Mouse (Mus musculus) midbrain, embryonic 12.5 days (tissue): ENCODE measurements at regions not wholly inside any gene's neighbourhood (a gene's known extent, or its start where the extent isn't known, plus 50 kb on each side); places are given as distances from the start of the nearest gene placed in this dataset.

ENCODE experiments used
- ATAC-seq: fragments of 200-750 bp; cut with Nextera tagmentation; 2 replicates; pipeline ENCODE4 v1.8.0; 2017; ENCODE audit warnings: low read depth, moderate TSS enrichment, moderate library complexity; ENCODE audit not compliant: low FRiP score
- H3K27ac ChIP-seq: fragments of 300-500 bp; sonication (generic); replicated peaks from 2 replicates; pipeline ENCODE4 v1.5.1; 2016; ENCODE audit warnings: mild to moderate bottlenecking
- H3K27me3 ChIP-seq: fragments of 300-500 bp; sonication (generic); 2 replicates; pipeline ENCODE4 v1.6.1; 2016; ENCODE audit warnings: mild to moderate bottlenecking
- H3K36me3 ChIP-seq: fragments of 300-500 bp; sonication (generic); 2 replicates; pipeline ENCODE4 v1.6.1; 2016
- H3K4me1 ChIP-seq: fragments of 300-500 bp; sonication (generic); 2 replicates; pipeline ENCODE4 v1.6.1; 2016
- H3K4me2 ChIP-seq: fragments of 300-500 bp; sonication (generic); replicated peaks from 2 replicates; pipeline ENCODE4 v1.6.1; 2016; ENCODE audit warnings: mild to moderate bottlenecking, moderate library complexity
- H3K4me3 ChIP-seq: fragments of 300-500 bp; sonication (generic); 2 replicates; pipeline ENCODE4 v1.5.1; 2016; ENCODE audit warnings: mild to moderate bottlenecking
- H3K9ac ChIP-seq: fragments of 300-500 bp; sonication (generic); replicated peaks from 2 replicates; pipeline ENCODE4 v1.6.1; 2016; ENCODE audit warnings: mild to moderate bottlenecking, moderate library complexity
- H3K9me3 ChIP-seq: fragments of 300-500 bp; sonication (generic); 2 replicates; pipeline ENCODE4 v1.6.1; 2016; ENCODE audit warnings: mild to moderate bottlenecking
- WGBS: fragments of 180-500 bp; shearing (Covaris S2); methylation state at CpG from one replicate; pipeline ENCODE4 v1.1.7; 2016; 5-methylcytosine and 5-hydroxymethylcytosine counted together

DNA sequence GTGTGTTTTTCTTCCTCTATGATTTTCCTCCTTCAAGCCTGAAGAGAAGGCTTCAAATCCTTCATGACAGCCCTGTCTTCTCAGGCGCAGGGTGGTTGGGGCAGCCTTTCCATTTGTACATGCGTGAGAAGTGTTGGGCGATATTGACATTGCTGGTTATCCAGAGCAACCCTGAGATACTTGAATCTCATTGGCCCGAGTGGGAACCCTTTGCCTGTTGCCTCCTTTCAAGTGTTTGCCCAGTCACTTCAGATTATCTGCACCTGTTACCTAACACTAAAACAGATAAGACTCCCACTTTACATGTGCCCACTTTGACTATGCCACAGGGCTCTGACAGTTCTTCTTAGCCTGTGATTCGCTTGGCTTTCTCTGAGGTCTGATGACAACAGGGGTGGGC is 258.3 kb downstream of the Sox2 start:
- ATAC-seq, result no peak
- H3K4me2 ChIP-seq, result no peak overlapping the region

DNA sequence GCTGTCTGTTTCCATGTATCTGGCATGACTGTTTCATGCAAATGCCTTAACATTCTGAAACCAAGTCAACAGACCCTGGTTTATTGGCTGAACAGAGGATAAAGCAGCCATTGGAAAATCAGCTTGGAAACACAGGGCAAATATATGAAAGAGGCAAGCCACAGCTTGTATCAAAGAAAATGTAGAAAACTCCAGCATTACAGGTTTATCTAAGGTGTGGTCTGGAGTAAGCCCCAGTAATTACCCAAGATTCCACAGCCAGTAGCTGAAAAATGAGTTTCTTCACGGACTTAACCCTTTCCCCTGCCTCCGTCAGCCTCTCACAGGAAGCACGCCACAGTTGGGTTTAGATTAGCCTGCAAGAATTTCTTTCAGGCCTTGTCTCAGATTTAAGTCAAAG is 259.1 kb downstream of the Sox2 start:
- WGBS, result 89% methylated on average over 3 of the region's 3 CpGs
- Histone ChIP-seq H3K27me3 (no peaks in the 10 kb centered on the region), H3K36me3 (no peaks in the 10 kb centered on the region), H3K4me3 (no peak overlapping the region), H3K9me3 (no peaks in the 10 kb centered on the region), H3K4me2 (no peak overlapping the region), H3K27ac (no peak overlapping the region), H3K4me1 (no peaks in the 10 kb centered on the region), H3K9ac (no peak overlapping the region)
- no peak for ATAC-seq

More for the DNA sequence above, 258.3 kb downstream of the Sox2 start:
- no peak overlapping the region for H3K9ac ChIP-seq
- H3K4me1 ChIP-seq, result no peaks in the 10 kb centered on the region
- H3K36me3 ChIP-seq, result no peaks in the 10 kb centered on the region
- H3K9me3 ChIP-seq, result no peaks in the 10 kb centered on the region
- 86% methylated on average over 5 of the region's 5 CpGs for WGBS
- no peak overlapping the region for H3K4me3 ChIP-seq
- H3K27ac ChIP-seq, result no peak overlapping the region
- H3K27me3 ChIP-seq, result no peaks in the 10 kb centered on the region

DNA sequence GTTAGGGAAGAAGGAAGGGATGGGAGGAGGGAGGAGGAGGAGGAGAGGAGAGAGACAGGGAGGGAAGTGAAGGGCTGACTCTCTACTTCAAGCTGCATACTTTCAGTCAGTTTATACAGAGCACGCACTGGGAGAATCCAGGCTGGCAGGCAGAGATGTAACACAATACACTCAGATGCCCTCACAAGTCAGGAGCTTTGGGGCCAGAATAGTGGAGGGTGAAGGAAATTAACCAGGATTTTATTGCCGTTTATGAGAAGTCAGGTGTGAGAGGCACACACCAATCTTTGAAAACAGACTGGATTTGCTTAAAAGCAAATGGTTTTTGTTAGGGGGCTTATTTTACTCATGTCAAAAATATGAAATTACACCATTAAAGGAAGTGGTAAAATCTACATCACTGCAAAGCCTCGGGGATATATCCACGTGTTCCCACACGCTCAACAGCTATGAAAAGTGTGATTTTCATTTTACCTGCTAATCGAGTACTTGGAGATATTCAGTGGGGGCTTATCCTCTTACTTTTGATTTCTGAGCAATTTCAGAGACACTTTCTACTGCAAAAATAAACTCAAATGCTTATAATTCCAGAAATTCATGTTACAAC is 268.2 kb downstream of the Sox2 start:
- H3K4me3 ChIP-seq, result no peak overlapping the region
- 58% methylated on average over 6 of the region's 6 CpGs for WGBS
- no peak overlapping the region for H3K27ac ChIP-seq
- H3K9ac ChIP-seq, result no peak overlapping the region
- no peak for ATAC-seq
- H3K4me1 ChIP-seq, result peaks cover 6% of the 10 kb centered on the region; the same call in 1 of the 2 replicates
- H3K4me2 ChIP-seq, result no peak overlapping the region
- no peaks in the 10 kb centered on the region for H3K9me3 ChIP-seq
- H3K36me3 ChIP-seq, result no peaks in the 10 kb centered on the region
- H3K27me3 ChIP-seq, result no peaks in the 10 kb centered on the region

- no peaks in the 10 kb centered on the region for H3K36me3 ChIP-seq
- WGBS, result 76% methylated on average over 5 of the region's 5 CpGs
- no peaks in the 10 kb centered on the region for H3K9me3 ChIP-seq
- H3K4me3 ChIP-seq, result no peak overlapping the region
- H3K9ac ChIP-seq, result no peak overlapping the region
- no peak overlapping the region for H3K4me2 ChIP-seq
- no peaks in the 10 kb centered on the region for H3K27me3 ChIP-seq
- no peak for ATAC-seq
- H3K27ac ChIP-seq, result no peak overlapping the region
- H3K4me1 ChIP-seq, result peaks cover 6% of the 10 kb centered on the region; the same call in 1 of the 2 replicates
These were observed 270.3 kb downstream of the Sox2 start for GRCm38 (mm10) chr3:34920497-34920896.

- Histone ChIP-seq H3K4me2 (no peak overlapping the region), H3K4me3 (no peak overlapping the region), H3K36me3 (no peaks in the 10 kb centered on the region), H3K4me1 (peaks cover 6% of the 10 kb centered on the region), H3K27me3 (no peaks in the 10 kb centered on the region), H3K27ac (peak overlapping the region; percentile 60), H3K9me3 (no peaks in the 10 kb centered on the region), H3K9ac (no peak overlapping the region)
- ATAC-seq, result peak; percentile 82
- WGBS, result 28% methylated on average over 3 of the region's 3 CpGs
These were observed 299.7 kb downstream of the Sox2 start for GRCm38 (mm10) chr3:34949867-34950266.

- peak; percentile 27; the same call in 1 of the 2 replicates for ATAC-seq
- WGBS, result 47% methylated on average over 4 of the region's 4 CpGs
- no peak overlapping the region for H3K27ac ChIP-seq
These were observed 306.0 kb downstream of the Sox2 start for GRCm38 (mm10) chr3:34956183-34956582.

DNA sequence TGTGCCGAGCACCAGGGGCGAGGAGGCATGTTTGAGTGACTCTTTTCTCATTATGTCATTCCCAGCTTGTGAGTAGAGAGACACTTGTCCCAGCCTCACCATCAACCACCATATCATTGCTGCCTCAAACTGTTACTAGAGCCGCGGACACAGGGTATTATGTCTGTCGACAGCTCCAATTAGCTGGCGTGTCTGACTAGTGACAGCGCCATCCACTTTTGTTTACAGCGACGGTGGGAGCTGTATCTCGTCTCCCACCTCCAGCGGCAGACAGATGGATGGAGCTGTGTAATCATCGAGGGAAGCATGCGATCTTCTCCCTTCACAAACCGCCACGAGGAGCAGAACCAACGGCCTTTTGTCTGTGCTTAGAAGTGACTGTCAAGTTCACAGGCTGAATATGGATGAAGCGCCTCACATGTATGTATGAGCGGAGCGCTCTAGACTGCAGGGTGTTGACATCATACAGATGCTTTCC is 308.9 kb downstream of the Sox2 start:
- no peaks in the 10 kb centered on the region for H3K27me3 ChIP-seq
- no peaks in the 10 kb centered on the region for H3K9me3 ChIP-seq
- H3K4me2 ChIP-seq, result peak overlapping the region; percentile 24
- ATAC-seq, result peak; percentile 83
- no peak overlapping the region for H3K27ac ChIP-seq
- H3K9ac ChIP-seq, result no peak overlapping the region
- H3K36me3 ChIP-seq, result no peaks in the 10 kb centered on the region
- peaks cover 13% of the 10 kb centered on the region; the same call in 1 of the 2 replicates for H3K4me1 ChIP-seq
- no peak overlapping the region for H3K4me3 ChIP-seq
- 62% methylated on average over 19 of the region's 19 CpGs for WGBS

More at GRCm38 (mm10) chr3:34956183-34956582, 306.0 kb downstream of the Sox2 start:
- H3K9ac ChIP-seq, result no peak overlapping the region
- no peak overlapping the region for H3K4me3 ChIP-seq
- H3K27me3 ChIP-seq, result no peaks in the 10 kb centered on the region
- H3K4me1 ChIP-seq, result peaks cover 7% of the 10 kb centered on the region; the same call in 1 of the 2 replicates
- no peaks in the 10 kb centered on the region for H3K36me3 ChIP-seq
- H3K4me2 ChIP-seq, result no peak overlapping the region
- H3K9me3 ChIP-seq, result no peaks in the 10 kb centered on the region

DNA sequence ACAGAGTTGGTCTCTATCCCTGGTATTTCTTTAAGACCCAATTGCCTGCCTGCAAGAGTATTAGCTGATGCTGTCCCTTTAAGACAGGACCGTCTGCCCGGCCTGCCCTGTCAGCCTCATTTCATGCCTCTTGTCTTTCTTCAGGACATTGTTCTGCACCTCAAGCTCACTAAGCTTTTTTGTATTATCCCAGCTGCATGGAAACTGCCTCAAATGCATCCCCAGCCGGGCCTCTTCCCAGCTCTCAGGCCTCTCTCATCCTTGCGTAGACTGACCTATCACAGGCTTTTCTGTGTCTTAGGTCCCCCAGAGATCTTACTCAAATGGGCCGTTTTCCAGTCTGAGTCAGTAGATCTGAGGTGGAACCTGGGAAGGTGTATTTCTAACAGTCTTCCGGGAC is 316.2 kb downstream of the Sox2 start:
- H3K9ac ChIP-seq, result no peak overlapping the region
- peaks cover 23% of the 10 kb centered on the region for H3K4me1 ChIP-seq
- H3K4me3 ChIP-seq, result no peak overlapping the region
- no peaks in the 10 kb centered on the region for H3K36me3 ChIP-seq
- H3K9me3 ChIP-seq, result no peaks in the 10 kb centered on the region
- H3K4me2 ChIP-seq, result peak overlapping the region; percentile 28
- H3K27ac ChIP-seq, result peak overlapping the region; percentile 80
- 13% methylated on average over 6 of the region's 6 CpGs for WGBS
- no peaks in the 10 kb centered on the region for H3K27me3 ChIP-seq
- peak; percentile 88 for ATAC-seq

DNA sequence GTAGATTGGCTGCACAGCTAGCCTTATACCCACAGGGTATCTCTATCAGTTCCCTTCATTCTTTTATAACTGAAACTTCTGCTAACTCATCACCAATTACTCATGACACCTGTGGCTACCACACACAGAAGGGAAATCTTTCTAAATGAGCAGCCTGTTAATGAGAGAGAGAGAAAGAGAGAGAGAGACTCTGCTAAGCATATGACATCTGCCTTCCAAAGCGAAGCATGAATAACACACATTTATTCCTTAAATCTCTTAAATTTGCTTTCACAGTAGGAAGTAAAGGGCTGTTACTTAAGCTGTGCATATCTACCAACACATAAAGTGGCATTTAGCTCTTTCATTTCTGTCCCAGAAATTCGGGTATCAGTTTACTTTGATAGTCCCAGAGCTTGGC is 317.7 kb downstream of the Sox2 start:
- WGBS, result 79% methylated on average over 2 of the region's 2 CpGs
- H3K9me3 ChIP-seq, result no peaks in the 10 kb centered on the region
- H3K4me3 ChIP-seq, result no peak overlapping the region
- no peak overlapping the region for H3K9ac ChIP-seq
- no peak for ATAC-seq
- H3K27me3 ChIP-seq, result no peaks in the 10 kb centered on the region
- no peaks in the 10 kb centered on the region for H3K36me3 ChIP-seq
- no peak overlapping the region for H3K27ac ChIP-seq
- H3K4me1 ChIP-seq, result peaks cover 18% of the 10 kb centered on the region
- no peak overlapping the region for H3K4me2 ChIP-seq

GRCm38 (mm10) chr3:34971536-34971935 is 321.3 kb downstream of the Sox2 start:
- H3K4me2 ChIP-seq, result no peak overlapping the region
- 87% methylated on average over 4 of the region's 4 CpGs for WGBS
- no peaks in the 10 kb centered on the region for H3K27me3 ChIP-seq
- ATAC-seq, result no peak
- no peak overlapping the region for H3K27ac ChIP-seq
- H3K4me1 ChIP-seq, result peaks cover 8% of the 10 kb centered on the region
- no peaks in the 10 kb centered on the region for H3K9me3 ChIP-seq
- H3K9ac ChIP-seq, result no peak overlapping the region
- no peak overlapping the region for H3K4me3 ChIP-seq
- no peaks in the 10 kb centered on the region for H3K36me3 ChIP-seq

GRCm38 (mm10) chr3:34974371-34974770 is 324.2 kb downstream of the Sox2 start:
- H3K4me3 ChIP-seq, result no peak overlapping the region
- no peak overlapping the region for H3K4me2 ChIP-seq
- no peaks in the 10 kb centered on the region for H3K36me3 ChIP-seq
- H3K9me3 ChIP-seq, result no peaks in the 10 kb centered on the region
- H3K27me3 ChIP-seq, result no peaks in the 10 kb centered on the region
- WGBS, result 76% methylated on average over 7 of the region's 7 CpGs
- H3K9ac ChIP-seq, result no peak overlapping the region
- no peak overlapping the region for H3K27ac ChIP-seq
- H3K4me1 ChIP-seq, result no peaks in the 10 kb centered on the region
- ATAC-seq, result no peak
